Mouse (Mus musculus) liver, embryonic 16.5 days (tissue): ENCODE measurements around the gene Olfr447. TPM values are rescaled to one million over a fixed set of nuclear protein-coding genes. Genes with fewer than 3 reads are reported as not detected.

Source experiments
- polyA plus RNA-seq: library from polyadenylated mRNA; unstranded; fragments of >200 nt; fragmentation: Nextera tagmentation; extraction: Ambion mirVana; gene quantifications from 2 replicates; pipeline ENCODE4 v1.2.1, GENCODE M21; 2015

Olfr447 gene
- polyA plus RNA-seq, 1 experiment from 2014 or later, result not detected

Other genes starting within 250 kb of the Olfr447 start
- 4.9 and 5.1 TPM in 2 replicates for gene Tcaf1, start 198.8 kb upstream of the Olfr447 start, polyA plus RNA-seq
- gene Olfr453, start 169.5 kb upstream of the Olfr447 start, polyA plus RNA-seq, result not detected in 2 replicates
- gene Olfr38, start 152.5 kb upstream of the Olfr447 start, polyA plus RNA-seq, result not detected in 2 replicates
- gene Olfr452, start 123.8 kb upstream of the Olfr447 start, polyA plus RNA-seq, result not detected in 2 replicates
- gene Olfr450, start 96.9 kb upstream of the Olfr447 start, polyA plus RNA-seq, result not detected in 2 replicates
- gene Olfr449, start 74.5 kb upstream of the Olfr447 start, polyA plus RNA-seq, result not detected in 2 replicates
- gene Olfr448, start 18.4 kb upstream of the Olfr447 start, polyA plus RNA-seq, result not detected in 2 replicates
- not detected in 2 replicates for gene Olfr446, start 12.5 kb downstream of the Olfr447 start, polyA plus RNA-seq
- not detected in 2 replicates for gene Olfr444, start 40.2 kb downstream of the Olfr447 start, polyA plus RNA-seq
- not detected in 2 replicates for gene Olfr441, start 197.5 kb downstream of the Olfr447 start, polyA plus RNA-seq
- gene Olfr237-ps1, start 237.7 kb downstream of the Olfr447 start, polyA plus RNA-seq, result not detected in 2 replicates